Mouse (Mus musculus): ENCODE results near the gene Pabpn1.

Pabpn1 gene

DNA sequence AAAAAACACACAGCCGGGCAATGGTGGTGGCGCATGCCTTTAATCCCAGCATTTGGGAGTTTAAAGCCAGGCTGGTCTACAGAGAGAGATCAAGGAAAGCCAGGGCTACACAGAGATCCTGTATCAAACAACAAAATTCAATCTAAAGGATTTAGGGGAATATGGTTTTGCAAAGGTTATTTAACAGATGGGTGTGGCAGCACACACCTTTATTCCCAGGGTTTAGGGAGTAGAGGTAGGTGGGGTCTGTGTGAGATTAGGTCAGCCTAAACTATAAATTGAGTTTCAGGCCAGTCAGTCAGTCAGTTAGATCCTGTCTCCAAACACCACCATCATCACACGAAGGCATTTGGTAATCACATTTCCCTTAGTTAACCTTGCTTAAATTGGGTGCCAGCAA, at the start of gene Pabpn1:
TSS of gene Pabpn1 (plus strand) at position 301 of the 400 bp plus-strand sequence.
- no peak for DNase-seq

GRCm38 (mm10) chr14:54843461-54843860, 48.8 kb upstream of the Pabpn1 start:
- no peak for DNase-seq

DNA sequence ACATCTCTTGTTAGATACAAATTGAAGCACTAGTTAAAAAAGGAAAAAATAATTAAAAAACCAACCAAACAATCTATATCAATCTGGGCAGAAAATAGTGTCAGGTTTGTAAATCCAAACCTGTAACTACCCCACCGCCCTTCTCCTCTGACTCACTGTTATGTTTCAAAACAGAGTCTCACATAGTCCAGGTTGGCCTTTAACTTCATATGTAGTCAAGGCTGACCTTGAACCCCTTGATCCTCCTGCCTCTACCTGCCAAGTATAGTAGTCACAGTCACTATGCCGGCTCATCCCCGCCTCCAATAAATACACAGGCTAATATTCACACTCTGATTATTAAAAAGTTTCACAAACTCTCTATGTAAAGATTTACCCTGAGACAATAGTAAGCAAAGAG, 36.6 kb upstream of the Pabpn1 start:
- no peak for DNase-seq

DNA sequence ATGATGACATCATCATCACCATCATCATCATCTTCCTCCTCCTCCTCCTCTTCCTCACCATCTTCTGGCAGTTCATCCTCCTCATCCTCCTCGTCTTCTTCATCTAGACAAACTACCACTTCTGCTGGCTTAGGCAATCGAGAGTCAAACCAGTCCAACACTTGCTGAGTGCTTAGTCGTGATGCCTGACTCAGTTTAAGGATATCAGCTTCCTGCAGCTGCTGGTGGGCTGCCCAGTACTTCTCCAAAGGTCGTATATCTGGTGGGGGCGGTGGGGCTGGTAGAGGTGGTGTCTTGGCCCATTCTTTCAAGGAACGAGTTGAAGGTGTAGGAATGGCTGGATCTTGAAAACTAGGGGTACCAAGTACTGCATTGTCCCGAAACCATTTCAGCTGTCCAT, 35.6 kb upstream of the Pabpn1 start:
- no peak for DNase-seq

DNA sequence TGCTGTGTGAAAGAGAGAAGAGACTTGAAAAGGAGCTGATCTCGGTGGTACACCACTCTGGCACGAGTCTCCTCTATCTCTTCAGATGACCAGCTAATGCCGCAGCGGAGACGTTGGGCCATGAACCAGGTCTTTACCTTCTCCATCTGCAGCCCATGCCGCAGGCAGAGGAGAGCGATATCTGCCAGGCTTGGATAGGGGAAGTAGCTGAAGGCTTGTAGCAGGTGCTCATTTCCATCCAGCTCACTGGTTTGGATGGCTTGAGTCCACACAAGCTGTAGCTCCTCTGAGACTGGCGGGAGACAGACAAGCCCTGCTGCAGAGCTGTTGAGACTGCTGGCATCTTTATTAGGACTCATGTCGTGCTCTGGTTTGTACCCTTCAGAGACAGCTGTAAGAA, 34.4 kb upstream of the Pabpn1 start:
- DNase-seq = no peak

DNA sequence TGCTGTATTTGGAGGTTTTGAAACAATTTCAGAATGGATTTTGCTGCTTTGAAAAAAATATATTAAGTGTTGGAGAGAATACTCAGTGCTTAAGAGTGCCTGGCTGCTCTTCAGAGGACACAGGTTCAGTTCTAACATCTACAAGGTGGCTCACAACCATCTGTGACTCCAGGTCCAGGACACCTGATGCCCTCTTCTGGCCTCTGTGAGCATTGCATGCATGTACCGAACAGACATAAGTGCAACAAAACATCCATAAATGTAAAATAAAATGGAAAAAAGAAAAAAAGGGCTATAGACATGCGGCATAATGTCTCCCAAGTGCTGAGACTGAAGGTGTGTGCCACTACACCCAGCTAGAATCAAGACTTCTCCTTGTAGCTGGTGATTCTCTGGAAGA, 31.8 kb upstream of the Pabpn1 start:
- DNase-seq = peak; percentile 54 to 64

- peak; percentile 80 to 84 for DNase-seq
Measured at GRCm38 (mm10) chr14:54863501-54864312, 28.6 kb upstream of the Pabpn1 start.

DNA sequence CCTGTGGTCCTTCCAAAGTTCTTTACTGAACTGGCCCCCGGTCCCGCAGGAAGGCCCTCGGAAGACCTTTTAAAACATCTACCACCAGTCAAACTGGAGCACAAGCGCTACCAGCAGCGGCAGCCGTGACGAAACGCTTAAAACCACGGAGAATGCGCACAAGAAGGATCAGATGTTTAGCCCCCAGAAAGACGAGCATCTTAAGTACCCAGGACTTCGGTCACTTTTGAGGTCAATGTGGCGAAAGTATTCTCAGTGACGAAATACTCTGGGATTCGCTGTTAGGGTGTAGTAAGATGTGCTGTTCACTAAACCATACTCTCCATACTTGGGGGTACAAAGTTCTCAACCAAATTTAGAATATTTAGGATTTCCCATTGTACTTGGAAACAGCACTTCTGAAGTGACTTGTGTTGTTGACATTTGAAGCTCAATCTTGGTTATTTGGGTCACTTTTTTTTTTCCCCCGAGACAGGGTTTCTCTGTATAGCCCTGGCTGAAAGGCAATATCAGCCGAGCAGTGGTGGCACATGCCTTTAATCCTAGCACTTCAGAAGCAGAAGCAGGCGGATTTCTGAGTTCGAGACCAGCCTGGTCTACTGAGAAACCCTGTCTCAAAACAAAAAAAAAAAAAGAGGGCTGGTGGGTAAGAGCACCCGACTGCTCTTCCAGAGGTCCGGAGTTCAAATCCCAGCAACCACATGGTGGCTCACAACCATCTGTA, 27.8 kb upstream of the Pabpn1 start:
- peak in 1 of 2 experiments; percentile 23 for DNase-seq

- DNase-seq = no peak
Measured at GRCm38 (mm10) chr14:54865626-54866025, 26.7 kb upstream of the Pabpn1 start.

DNA sequence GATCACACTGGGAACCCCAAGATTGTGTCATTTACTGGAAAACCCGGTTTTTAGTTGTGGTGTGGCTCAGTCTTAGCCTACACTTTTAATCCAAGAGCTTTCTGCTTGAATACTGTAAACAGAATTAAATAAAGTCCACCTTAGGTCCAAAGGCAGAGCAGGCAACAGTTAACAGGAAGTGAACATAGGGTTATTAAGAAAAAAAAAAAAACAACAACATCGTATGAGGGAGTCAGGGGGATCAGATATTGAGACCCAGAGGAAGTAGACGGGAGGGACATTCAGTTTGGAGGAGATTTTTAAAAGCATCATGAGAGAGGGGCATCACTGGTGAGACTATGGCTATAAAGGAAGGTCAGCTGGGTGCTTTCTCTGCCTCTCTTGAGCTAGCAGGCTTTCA, 26.0 kb upstream of the Pabpn1 start:
- no peak for DNase-seq

GRCm38 (mm10) chr14:54866936-54867335, 25.4 kb upstream of the Pabpn1 start:
- DNase-seq = peak; percentile 42 to 50

GRCm38 (mm10) chr14:54868026-54868425, 24.3 kb upstream of the Pabpn1 start:
- no peak for DNase-seq

DNA sequence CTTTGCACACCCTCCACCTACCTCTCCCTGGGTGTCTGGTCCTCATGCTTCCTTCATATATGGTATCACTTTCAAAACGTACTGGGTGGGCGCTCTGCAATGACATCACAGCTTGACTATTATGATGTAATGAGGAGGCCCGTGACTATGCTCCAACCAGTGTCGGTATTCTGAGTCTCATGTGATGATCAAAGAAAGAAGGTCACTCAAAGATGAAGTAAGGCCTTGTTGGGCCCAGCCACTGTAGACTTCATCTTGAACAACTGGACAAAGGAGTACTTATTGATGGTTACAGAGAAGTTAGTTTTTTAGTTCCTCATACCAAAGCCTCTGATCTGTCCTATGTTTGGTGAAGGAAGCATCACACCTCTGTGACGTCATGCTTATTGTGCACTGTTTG, 21.4 kb upstream of the Pabpn1 start, which contains the start of gene Homez:
TSS of gene Homez (minus strand) at position 101 of the 400 bp plus-strand sequence.
- no peak for DNase-seq

DNA sequence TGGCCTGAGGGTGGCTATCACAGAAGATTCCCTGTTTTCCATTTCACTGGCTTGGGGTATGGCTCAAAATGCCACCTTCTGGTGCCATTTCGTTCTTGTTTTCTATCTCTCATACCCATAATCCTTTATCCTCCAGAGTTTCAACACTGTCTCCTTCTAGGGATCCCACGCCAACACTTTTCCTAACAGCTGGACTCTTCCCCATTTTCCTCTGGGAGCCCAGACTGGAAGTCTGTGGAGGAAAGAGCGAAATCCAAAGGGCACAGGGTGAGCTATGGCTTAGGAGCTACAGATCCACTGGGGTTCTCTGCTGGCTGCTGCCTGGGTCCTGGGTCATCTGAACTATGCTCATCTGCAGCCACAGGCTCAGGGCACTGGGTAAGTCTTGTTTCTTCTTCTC, 18.1 kb upstream of the Pabpn1 start:
- no peak for DNase-seq

DNA sequence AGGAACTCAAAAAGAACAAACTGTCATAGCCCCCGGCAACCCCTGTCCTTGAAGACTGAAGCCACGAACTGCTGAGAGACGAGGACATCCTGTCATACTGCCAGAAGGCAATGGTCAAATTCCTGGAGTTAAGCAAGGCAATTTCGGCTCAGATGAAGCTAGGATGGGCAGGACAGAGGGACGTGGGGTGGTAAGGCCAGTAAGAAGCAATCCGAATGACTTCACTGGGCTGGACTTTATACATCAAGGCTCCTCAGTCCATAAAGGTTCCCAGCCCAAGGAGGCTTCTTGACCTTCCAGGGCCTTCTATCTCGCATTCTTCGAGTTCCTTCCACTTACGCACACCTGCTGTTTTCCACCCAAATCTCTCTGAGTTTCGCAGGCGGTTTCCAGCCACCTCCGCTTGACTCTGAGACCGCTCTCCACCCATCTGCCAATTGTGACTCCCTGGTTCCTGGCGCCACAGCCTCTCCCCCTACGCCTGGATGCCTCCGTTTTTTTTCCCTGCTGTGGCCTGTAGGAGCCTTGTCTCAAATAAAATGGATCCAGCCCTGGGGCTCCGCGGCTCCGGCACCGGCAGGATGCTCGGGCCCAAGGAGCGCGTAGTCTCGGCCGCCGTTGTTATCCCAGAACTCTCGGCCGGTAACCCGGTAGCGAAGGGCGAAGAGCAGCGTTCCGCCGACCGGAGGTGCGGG, 16.3 kb upstream of the Pabpn1 start:
- no peak for DNase-seq

DNA sequence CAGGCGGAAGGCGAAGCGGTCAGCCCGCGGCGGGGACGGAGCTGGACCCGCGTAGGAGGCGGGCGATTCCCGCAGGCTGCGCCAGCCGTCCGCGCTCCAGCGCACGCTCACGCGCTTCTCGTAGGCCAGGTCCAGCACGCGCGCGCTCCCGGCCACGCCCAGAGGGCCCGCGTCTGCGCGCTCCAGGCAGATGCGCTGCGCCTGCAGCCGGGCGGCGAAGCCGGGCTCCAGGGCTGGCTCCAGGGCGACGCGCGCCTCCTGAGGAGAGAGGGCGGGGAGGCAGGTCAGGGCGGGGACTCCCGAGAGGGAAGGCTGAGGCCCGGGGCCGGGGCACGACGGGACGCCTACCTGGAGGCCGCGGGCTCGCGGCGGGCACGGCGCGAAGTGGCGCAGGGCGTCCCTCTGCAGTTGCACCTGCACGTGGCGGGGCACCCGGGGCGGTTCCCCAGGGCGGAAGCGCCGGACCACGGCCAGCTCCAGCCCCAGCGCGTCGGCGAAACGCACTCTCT, 15.7 kb upstream of the Pabpn1 start:
- DNase-seq = peak; percentile 76 to 87

DNA sequence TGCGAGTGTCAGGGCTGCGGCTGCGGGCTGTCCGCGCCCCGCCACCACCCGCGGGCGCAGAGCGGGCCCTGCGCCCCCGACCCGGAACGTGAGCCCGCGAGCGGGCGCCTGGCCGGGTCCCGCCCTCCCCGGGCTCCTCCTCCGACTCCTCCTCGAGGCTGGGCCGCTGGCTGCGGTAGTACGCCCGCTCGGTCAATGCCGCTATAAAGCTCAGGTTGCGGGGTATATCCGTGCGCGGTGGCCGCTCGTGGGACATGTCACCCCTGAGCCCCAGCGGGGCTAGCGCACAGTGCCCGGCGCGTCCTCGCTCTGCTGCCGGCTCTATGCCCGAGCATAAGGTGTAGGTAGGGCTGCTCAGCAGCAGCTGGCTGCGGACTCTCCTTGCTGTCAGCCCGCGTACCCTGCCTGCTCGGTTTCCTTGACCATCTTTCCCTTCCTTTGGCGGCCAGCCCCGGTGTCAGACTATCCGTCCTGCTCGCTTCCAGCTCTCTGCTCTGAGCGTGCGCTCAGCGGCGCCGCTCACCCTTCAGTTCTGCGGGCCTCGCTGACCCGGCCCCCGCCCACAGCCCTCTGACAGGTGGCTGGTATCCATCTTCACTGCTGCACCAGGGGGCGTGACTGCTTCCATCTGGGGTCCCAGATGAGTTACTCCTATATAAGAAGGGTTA, 15.1 kb upstream of the Pabpn1 start, which contains the start of gene Ppp1r3e:
TSS of gene Ppp1r3e (minus strand) at position 503 of the 668 bp plus-strand sequence.
- peak; percentile 63 to 65 for DNase-seq

GRCm38 (mm10) chr14:54883154-54884021, 8.9 kb upstream of the Pabpn1 start, which contains the start of the genes Bcl2l2 and Gm20521:
Bcl2l2 (plus strand) TSS chr14:54883377.
Gm20521 (plus strand) TSS chr14:54883441.
- DNase-seq = peak; percentile 33 to 42

DNA sequence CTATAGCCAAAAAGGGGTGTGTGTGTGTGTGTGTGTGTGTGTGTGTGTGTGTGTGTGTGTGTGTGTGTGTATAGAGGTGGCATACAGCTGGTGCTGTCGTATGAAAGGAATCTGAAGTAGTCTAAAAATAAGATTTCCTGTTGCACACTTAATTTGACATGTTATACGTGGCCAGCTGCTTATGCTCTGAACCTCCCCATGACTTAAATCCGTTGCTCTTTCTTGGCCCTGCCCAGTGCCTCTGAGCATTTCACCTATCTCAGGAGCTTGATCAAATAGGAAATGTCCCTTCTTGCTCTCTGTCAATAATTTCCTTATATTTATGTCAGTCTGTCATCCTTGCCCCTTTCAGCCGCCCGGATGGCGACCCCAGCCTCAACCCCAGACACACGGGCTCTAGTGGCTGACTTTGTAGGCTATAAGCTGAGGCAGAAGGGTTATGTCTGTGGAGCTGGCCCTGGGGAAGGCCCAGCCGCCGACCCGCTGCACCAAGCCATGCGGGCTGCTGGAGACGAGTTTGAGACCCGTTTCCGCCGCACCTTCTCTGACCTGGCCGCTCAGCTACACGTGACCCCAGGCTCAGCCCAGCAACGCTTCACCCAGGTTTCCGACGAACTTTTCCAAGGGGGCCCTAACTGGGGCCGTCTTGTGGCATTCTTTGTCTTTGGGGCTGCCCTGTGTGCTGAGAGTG, 8.1 kb upstream of the Pabpn1 start:
- DNase-seq = no peak

GRCm38 (mm10) chr14:54885309-54885708, 7.0 kb upstream of the Pabpn1 start:
- DNase-seq = no peak
